ENCODE assay signal across 22 mouse cellular contexts in genomic region chr4:132007123-132007522, GRCm38 (mm10).
"Had no signal": no experiment of that assay in that cellular context is flagged by ENCODE, and none has a peak within 500 bp of the region (broad histone marks: within the 10 kb centered on the region; RNA-seq: fewer than 3 reads in every experiment).

No protein-coding gene starts in this region.

- H3K27me3 ChIP-seq: heart, embryonic 12.5 days; hindbrain, embryonic 13.5 days; hindbrain, embryonic 15.5 days; kidney, embryonic 15.5 days; limb, embryonic 13.5 days; limb, embryonic 15.5 days had no signal

- H3K27ac ChIP-seq: gastrocnemius, adult 2 months; heart, embryonic 10.5 days; hindbrain, embryonic 13.5 days; hindbrain, embryonic 15.5 days; hindbrain, postnatal 0 days; kidney, embryonic 15.5 days; kidney, postnatal 0 days; limb, embryonic 13.5 days; limb, embryonic 15.5 days had no signal

- DNase-seq: gastrocnemius, adult 2 months; gastrocnemius, postnatal 14 days; gastrocnemius, postnatal 36 days; heart, postnatal 14 days; heart, postnatal 36 days; kidney, adult 11 months; kidney, adult 2 months; kidney, adult 9 months; kidney, postnatal 14 days; kidney, postnatal 36 days; layer of hippocampus, adult 9-11 months; layer of hippocampus, postnatal 36 days; left cerebral cortex, postnatal 4 days had no signal

- H3K4me3 ChIP-seq: gastrocnemius, adult 2 months; heart, embryonic 10.5 days; heart, embryonic 12.5 days; hindbrain, embryonic 13.5 days; hindbrain, embryonic 15.5 days; kidney, embryonic 15.5 days; limb, embryonic 13.5 days; limb, embryonic 15.5 days had no signal

- H3K4me1 ChIP-seq: heart, embryonic 10.5 days; kidney, embryonic 15.5 days had no signal
